ENCODE assay signal across 11 mouse cellular contexts in the genomic region with DNA sequence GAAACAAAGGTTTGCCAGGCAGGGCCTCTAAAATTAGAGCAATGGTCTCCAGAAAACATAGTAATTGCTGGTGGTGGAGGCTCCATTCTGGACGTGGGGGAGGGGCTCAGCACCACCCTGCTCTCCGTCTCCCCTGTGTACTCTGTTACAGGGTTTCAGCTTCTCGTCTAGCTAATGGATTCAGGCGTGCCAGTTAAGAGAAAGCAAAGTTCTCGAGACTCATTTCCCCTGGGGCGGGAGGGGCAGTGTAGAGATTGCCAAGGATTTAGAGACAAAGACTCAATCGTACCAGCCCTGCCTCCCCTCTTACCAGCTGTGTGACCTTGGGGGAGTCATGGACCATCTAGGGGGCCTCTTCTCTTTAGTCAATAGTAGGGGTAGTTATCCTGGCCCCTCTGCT.
DNase-seq lines count a peak whose midpoint lies in the region; ATAC-seq and TF ChIP-seq lines count a peak whose summit lies in the region.
"Had no signal": no experiment of that assay in that cellular context is flagged by ENCODE, and none has a peak within 500 bp of the region (broad histone marks: within the 10 kb centered on the region; RNA-seq: fewer than 3 reads in every experiment).

No protein-coding gene starts in this region.

- no peak overlapping the region for H3K27ac ChIP-seq in ES-E14 (ENCODE audit: insufficient read depth, low read depth, low read length, poor library complexity, severe bottlenecking)
- H3K27ac ChIP-seq in embryonic facial prominence, embryonic 14.5 days (replicated peaks; ENCODE audit: low read depth, low read length), result no peak overlapping the region
- H3K27ac ChIP-seq: limb, embryonic 15.5 days; midbrain, embryonic 12.5 days had no signal

- in situ Hi-C loops in ES-E14 (cut with MboI; ENCODE audit: low sequenced_read_pairs in 2 of 2, unreplicated experiment in 2 of 2), result no loop called here

- H3K9me3 ChIP-seq in ES-E14 (ENCODE audit: control insufficient read depth, insufficient read depth, low read depth, low read length), result no peaks in the 10 kb centered on the region
- H3K9me3 ChIP-seq in embryonic facial prominence, embryonic 14.5 days (ENCODE audit: control insufficient read depth, low read length), result no peaks in the 10 kb centered on the region
- H3K9me3 ChIP-seq: limb, embryonic 15.5 days; midbrain, embryonic 12.5 days had no signal

- no peak overlapping the region for H3K4me2 ChIP-seq in embryonic facial prominence, embryonic 14.5 days (ENCODE audit: low read depth, low read length)
- H3K4me2 ChIP-seq: limb, embryonic 15.5 days; midbrain, embryonic 12.5 days had no signal

- no peaks in the 10 kb centered on the region for H3K27me3 ChIP-seq in embryonic facial prominence, embryonic 14.5 days (replicated peaks; ENCODE audit: control insufficient read depth, insufficient read depth, low read length)
- H3K27me3 ChIP-seq: limb, embryonic 15.5 days; midbrain, embryonic 12.5 days had no signal

- peaks cover 9 to 25% of the 10 kb centered on the region in 2 experiments for H3K4me1 ChIP-seq in ES-E14 (ENCODE audit: control insufficient read depth in 2 of 2, insufficient read depth in 2 of 2, low read length in 2 of 2, poor library complexity in 1 of 2)
- H3K4me1 ChIP-seq in embryonic facial prominence, embryonic 14.5 days (ENCODE audit: control insufficient read depth, insufficient read depth, low read length), result peaks cover 30% of the 10 kb centered on the region

- no peaks in the 10 kb centered on the region for H3K36me3 ChIP-seq in ES-E14 (ENCODE audit: control insufficient read depth, insufficient read depth, low read length, poor library complexity, severe bottlenecking)
- no peaks in the 10 kb centered on the region for H3K36me3 ChIP-seq in embryonic facial prominence, embryonic 14.5 days (ENCODE audit: control insufficient read depth, insufficient read depth, low read length)
- H3K36me3 ChIP-seq: limb, embryonic 15.5 days; midbrain, embryonic 12.5 days had no signal

- 16% methylated on average over 7 of the region's 7 CpGs for WGBS in embryonic facial prominence, embryonic 14.5 days

- peak overlapping the region; percentile 13; the same call in 1 of the 2 replicates for H3K9ac ChIP-seq in ES-E14 (ENCODE audit: insufficient read depth, low read depth, low read length, poor library complexity, severe bottlenecking)
- H3K9ac ChIP-seq in embryonic facial prominence, embryonic 14.5 days (ENCODE audit: low read depth, low read length), result no peak overlapping the region
- H3K9ac ChIP-seq: limb, embryonic 15.5 days; midbrain, embryonic 12.5 days had no signal

- ATAC-seq in embryonic facial prominence, embryonic 14.5 days (ENCODE audit: low read depth), result no peak
- ATAC-seq in megakaryocyte progenitor cell, adult 5-6 weeks (replicated peaks; ENCODE audit: poor library complexity), result no peak
- ATAC-seq in frontal cortex, adult (ENCODE audit: low TSS enrichment), result no peak

- DNase-seq in heart, adult 18-20 months, result peak; percentile 57 to 65
- DNase-seq in heart, adult 8-10 months (ENCODE audit: low spot score), result no peak
- no peak for DNase-seq in ES-E14 (ENCODE audit: low read depth, low spot score)
- DNase-seq in embryonic facial prominence, embryonic 14.5 days (ENCODE audit: low spot score), result peak; percentile 63
- peak; percentile 51 for DNase-seq in kidney, postnatal 14 days
- no peak for DNase-seq in right cerebral cortex, postnatal 4 days
- DNase-seq: cerebellum, adult 2 months had no signal

- no peak overlapping the region for H3K4me3 ChIP-seq in ES-E14 (ENCODE audit: insufficient read depth in 1 of 2, low read depth in 1 of 2, low read length in 2 of 2, poor library complexity in 1 of 2, severe bottlenecking in 1 of 2)
- no peak overlapping the region for H3K4me3 ChIP-seq in embryonic facial prominence, embryonic 14.5 days (ENCODE audit: low read depth, low read length)
- H3K4me3 ChIP-seq: limb, embryonic 15.5 days; midbrain, embryonic 12.5 days had no signal

TF ChIP-seq in ES-E14, 5 proteins besides CTCF, POLR2A, EP300 and RAD21:
- TF ChIP-seq HCFC1 (IDR thresholded peaks at IDR 0.05; ENCODE audit: borderline replicate concordance, insufficient read depth, low read length), result no peak
- TF ChIP-seq CHD2 (IDR thresholded peaks at IDR 0.05; ENCODE audit: low read depth, low read length), result no peak
- TF ChIP-seq ZC3H11A (IDR thresholded peaks at IDR 0.05; ENCODE audit: borderline replicate concordance, low read depth, low read length), result no peak
- no peak for TF ChIP-seq ZNF384 (IDR thresholded peaks at IDR 0.05; ENCODE audit: low read depth, low read length)
- no peak for TF ChIP-seq MAFK (IDR thresholded peaks at IDR 0.05; ENCODE audit: insufficient read depth, low read depth, low read length)

Comparison
In these comparisons a context has a peak if more than half of its experiments do, and no peak if none do; other contexts are left out.
1. DNase-seq: peak in heart, adult 18-20 months (2 of 2), embryonic facial prominence, embryonic 14.5 days (single experiment) and kidney, postnatal 14 days (single experiment); none in heart, adult 8-10 months (single experiment), ES-E14 (single experiment) and right cerebral cortex, postnatal 4 days (single experiment).